Mouse (Mus musculus) limb, embryonic 15.5 days (tissue): Measurements from ENCODE around the gene Cdcp1. TPM values are rescaled to one million over a fixed set of nuclear protein-coding genes. Genes with fewer than 3 reads are reported as not detected.

ENCODE experiments used
- ATAC-seq: fragments of 200-750 bp; cut with Nextera tagmentation; 2 replicates; pipeline ENCODE4 v1.8.0; 2017; ENCODE audit warnings: low read depth, moderate TSS enrichment; ENCODE audit not compliant: insufficient number of reproducible peaks, low FRiP score, low TSS enrichment
- H3K27ac ChIP-seq: fragments of 300-500 bp; sonication (generic); 2 replicates; pipeline ENCODE4 v1.5.1; 2015; ENCODE audit warnings: moderate library complexity, mild to moderate bottlenecking, inconsistent platforms
- H3K27me3 ChIP-seq: fragments of 300-500 bp; sonication (generic); 2 replicates; pipeline ENCODE4 v1.6.1; 2015; ENCODE audit warnings: inconsistent platforms
- H3K36me3 ChIP-seq: fragments of 300-500 bp; sonication (generic); 2 replicates; pipeline ENCODE4 v1.6.1; 2015; ENCODE audit warnings: inconsistent platforms
- H3K4me1 ChIP-seq: fragments of 300-500 bp; sonication (generic); 2 replicates; pipeline ENCODE4 v1.6.1; 2015; ENCODE audit warnings: inconsistent platforms
- H3K4me2 ChIP-seq: fragments of 300-500 bp; sonication (generic); 2 replicates; pipeline ENCODE4 v1.6.1; 2015; ENCODE audit warnings: mild to moderate bottlenecking, inconsistent platforms
- H3K4me3 ChIP-seq: fragments of 300-500 bp; sonication (generic); 2 replicates; pipeline ENCODE4 v1.5.1; 2015; ENCODE audit warnings: mild to moderate bottlenecking, inconsistent platforms
- H3K9ac ChIP-seq: fragments of 300-500 bp; sonication (generic); 2 replicates; pipeline ENCODE4 v1.6.1; 2015; ENCODE audit warnings: inconsistent platforms
- H3K9me3 ChIP-seq: fragments of 300-500 bp; sonication (generic); 2 replicates; pipeline ENCODE4 v1.6.1; 2016; ENCODE audit warnings: inconsistent platforms
- WGBS: fragments of 180-500 bp; shearing (Covaris S2); methylation state at CpG from one replicate; pipeline ENCODE4 v1.1.7; 2015; 5-methylcytosine and 5-hydroxymethylcytosine counted together
- polyA plus RNA-seq: library from polyadenylated mRNA; unstranded; fragments of >200 nt; fragmentation: Nextera tagmentation; extraction: Ambion mirVana; gene quantifications from 2 replicates; pipeline ENCODE4 v1.2.1, GENCODE M21; 2015

Cdcp1 gene
- polyA plus RNA-seq, 1 experiment from 2014 or later = 9.7 TPM

DNA sequence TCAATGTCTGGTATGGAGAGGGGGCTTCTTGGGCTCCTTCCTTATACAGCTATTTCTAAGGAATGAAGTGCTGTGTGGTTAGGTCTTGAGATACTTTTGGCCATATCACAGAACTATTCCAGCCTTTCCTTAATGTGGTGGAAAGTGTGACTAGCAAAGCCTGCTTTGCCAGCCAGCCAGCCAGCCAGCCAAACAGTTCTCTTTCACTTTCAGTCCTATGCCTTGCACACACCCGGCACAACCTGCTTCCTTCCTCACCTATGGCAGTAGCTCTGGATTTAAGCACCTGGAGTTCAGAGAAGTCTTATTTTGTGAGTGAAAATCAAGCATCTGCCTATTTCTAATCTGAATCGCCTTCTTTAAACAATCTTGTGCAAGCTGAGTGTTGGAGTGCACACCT is 23.8 kb upstream of the Cdcp1 start:
- WGBS = 81% methylated on average over 2 of the region's 2 CpGs

DNA sequence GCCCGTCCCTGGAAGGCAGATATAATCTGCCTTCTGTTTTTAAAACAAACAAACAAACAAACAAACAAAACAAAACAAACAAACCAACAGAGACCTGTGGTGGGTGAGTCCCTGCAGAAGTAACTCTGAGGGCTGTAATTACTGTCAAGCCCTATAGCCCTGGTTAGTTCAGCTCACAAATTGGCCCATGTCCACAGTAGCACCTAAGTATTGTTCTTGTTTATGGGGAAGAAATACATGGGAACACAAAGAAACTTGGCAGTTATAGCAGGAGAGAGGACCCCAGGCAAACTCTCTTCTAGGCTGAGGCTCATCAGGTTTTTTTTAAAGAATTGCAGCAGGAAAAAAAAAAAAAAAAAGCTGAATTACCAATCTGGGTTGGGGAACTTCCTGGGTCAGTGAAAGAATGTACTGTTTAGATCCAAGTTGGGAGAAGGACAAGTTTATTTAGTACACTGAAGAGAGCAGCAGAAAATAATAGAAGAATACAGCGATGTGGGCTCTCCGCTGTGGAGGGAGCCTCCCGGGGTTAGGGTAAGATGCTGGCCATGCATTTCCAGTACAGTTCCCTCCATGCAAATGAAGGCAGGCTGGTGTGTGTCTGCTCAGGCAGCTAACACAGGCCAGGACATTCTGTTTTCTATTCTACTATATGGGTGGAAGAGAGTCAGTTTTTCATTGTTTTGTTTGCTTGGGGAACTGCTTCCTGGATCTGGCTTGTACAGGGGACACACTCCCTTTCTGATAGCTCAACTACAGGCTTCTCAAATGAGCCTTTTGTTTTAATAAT is 22.6 kb upstream of the Cdcp1 start:
- peak overlapping the region; percentile 69; the same call in 1 of the 2 replicates for H3K27ac ChIP-seq
- H3K4me1 ChIP-seq = peaks cover 12% of the 10 kb centered on the region
- no peaks in the 10 kb centered on the region for H3K9me3 ChIP-seq
- H3K27me3 ChIP-seq = no peaks in the 10 kb centered on the region
- no peak overlapping the region for H3K9ac ChIP-seq
- H3K4me2 ChIP-seq = no peak overlapping the region
- ATAC-seq = no peak
- no peak overlapping the region for H3K4me3 ChIP-seq
- 42% methylated on average over 4 of the region's 4 CpGs for WGBS
- no peaks in the 10 kb centered on the region for H3K36me3 ChIP-seq

More for the DNA sequence above, 23.8 kb upstream of the Cdcp1 start:
- Histone ChIP-seq H3K9ac (no peak overlapping the region), H3K27ac (no peak overlapping the region), H3K9me3 (no peaks in the 10 kb centered on the region), H3K4me2 (no peak overlapping the region), H3K4me1 (peaks cover 12% of the 10 kb centered on the region), H3K4me3 (no peak overlapping the region), H3K36me3 (no peaks in the 10 kb centered on the region), H3K27me3 (no peaks in the 10 kb centered on the region)
- ATAC-seq = no peak

DNA sequence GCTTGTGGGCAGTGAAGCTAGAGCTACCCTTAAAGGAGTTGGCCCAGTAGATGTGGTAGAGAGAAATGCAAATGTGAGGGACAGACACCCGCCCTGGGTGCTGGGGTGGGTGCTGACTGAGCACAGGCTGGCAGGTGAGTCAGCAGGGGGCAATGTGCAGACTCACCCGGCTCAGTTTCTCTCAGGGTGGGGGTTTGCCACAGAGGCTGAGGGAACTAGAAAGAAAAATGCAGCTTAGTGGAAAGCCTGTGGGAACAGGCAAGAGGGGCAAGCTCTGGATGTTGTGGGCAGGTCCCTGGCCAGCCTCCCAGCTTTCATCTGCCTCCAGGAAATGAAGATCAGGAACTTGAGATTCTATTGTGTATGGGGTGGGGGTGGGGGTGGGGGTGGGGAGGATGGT is 21.9 kb upstream of the Cdcp1 start:
- ATAC-seq = no peak
- H3K9ac ChIP-seq = no peak overlapping the region
- 0 out of 2 replicates have a peak overlapping the region, but pooled peaks have one; percentile 67 for H3K27ac ChIP-seq
- H3K27me3 ChIP-seq = no peaks in the 10 kb centered on the region
- no peaks in the 10 kb centered on the region for H3K9me3 ChIP-seq
- H3K36me3 ChIP-seq = no peaks in the 10 kb centered on the region
- H3K4me2 ChIP-seq = no peak overlapping the region
- no peak overlapping the region for H3K4me3 ChIP-seq
- WGBS = 33% methylated on average over 2 of the region's 2 CpGs
- peaks cover 12% of the 10 kb centered on the region for H3K4me1 ChIP-seq

DNA sequence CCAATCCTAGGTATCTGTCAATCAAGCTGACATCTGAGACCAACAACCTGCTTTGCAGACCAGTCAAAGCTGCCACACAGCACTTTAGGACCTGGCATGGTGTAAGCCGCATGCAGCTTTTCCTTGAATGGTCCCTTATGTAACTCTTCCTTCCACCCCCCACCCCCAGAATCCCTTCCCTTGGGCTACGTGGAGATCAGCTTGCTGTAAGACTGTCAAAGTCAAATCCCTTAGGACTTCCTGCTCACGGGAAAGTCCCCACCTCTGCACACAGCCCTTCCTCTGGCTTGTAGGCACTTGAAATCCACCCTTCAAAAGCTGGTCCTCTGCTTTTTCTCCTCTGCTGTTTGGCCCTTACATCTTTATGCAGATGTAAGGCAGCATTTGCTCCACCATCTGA is 19.8 kb upstream of the Cdcp1 start:
- H3K4me2 ChIP-seq = no peak overlapping the region
- no peaks in the 10 kb centered on the region for H3K27me3 ChIP-seq
- WGBS = 40% methylated on average over 3 of the region's 3 CpGs
- peaks cover 12% of the 10 kb centered on the region for H3K4me1 ChIP-seq
- no peak overlapping the region for H3K27ac ChIP-seq
- no peaks in the 10 kb centered on the region for H3K36me3 ChIP-seq
- no peak for ATAC-seq
- no peak overlapping the region for H3K4me3 ChIP-seq
- H3K9ac ChIP-seq = no peak overlapping the region
- no peaks in the 10 kb centered on the region for H3K9me3 ChIP-seq

DNA sequence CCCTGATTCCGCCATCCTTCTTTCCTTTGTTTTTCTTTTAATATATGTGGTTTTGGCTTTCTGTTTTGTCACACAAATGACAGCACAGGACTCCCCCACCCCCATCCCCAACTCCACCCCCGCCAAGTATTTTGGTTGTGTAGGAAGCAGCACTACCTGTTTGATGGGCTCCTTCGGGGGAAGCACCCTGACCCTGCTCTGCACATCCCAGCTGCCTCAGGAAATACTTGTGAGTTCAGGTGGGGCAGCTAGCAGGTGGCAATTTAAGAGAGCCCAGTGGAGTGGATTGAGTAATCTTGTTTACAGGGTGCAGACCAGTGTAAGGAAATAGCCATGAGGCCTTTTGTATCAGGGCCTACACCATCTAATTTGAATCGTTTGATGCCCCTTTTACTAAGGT is 14.0 kb upstream of the Cdcp1 start:
- Histone ChIP-seq H3K36me3 (no peaks in the 10 kb centered on the region), H3K9me3 (no peaks in the 10 kb centered on the region), H3K4me2 (no peak overlapping the region), H3K4me1 (no peaks in the 10 kb centered on the region), H3K27ac (no peak overlapping the region), H3K9ac (no peak overlapping the region), H3K4me3 (no peak overlapping the region), H3K27me3 (no peaks in the 10 kb centered on the region)
- no peak for ATAC-seq
- WGBS = 72% methylated on average over 4 of the region's 4 CpGs

DNA sequence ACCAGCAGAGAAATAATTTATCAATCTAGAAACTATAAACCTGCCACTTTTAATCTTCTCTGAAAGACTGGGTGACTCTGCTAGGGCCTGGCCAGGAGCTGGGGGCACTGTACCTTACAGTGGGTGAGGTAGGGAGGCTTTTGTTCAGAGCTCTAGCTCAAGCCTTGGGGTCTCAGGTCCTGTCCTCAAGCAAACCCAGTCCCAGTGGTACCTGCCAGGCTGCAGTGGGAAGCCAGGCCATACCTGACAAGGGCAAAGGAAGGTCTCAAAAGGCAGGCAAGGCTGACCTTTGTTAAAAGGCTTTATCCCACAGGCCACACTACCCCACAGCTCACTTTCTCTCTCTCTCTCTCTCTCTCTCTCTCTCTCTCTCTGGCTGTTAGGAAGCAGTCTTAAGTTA is 12.8 kb upstream of the Cdcp1 start:
- no peak overlapping the region for H3K4me3 ChIP-seq
- ATAC-seq = no peak
- H3K36me3 ChIP-seq = no peaks in the 10 kb centered on the region
- no peaks in the 10 kb centered on the region for H3K27me3 ChIP-seq
- no peaks in the 10 kb centered on the region for H3K9me3 ChIP-seq
- H3K9ac ChIP-seq = no peak overlapping the region
- no peak overlapping the region for H3K4me2 ChIP-seq
- no peak overlapping the region for H3K27ac ChIP-seq
- H3K4me1 ChIP-seq = no peaks in the 10 kb centered on the region

DNA sequence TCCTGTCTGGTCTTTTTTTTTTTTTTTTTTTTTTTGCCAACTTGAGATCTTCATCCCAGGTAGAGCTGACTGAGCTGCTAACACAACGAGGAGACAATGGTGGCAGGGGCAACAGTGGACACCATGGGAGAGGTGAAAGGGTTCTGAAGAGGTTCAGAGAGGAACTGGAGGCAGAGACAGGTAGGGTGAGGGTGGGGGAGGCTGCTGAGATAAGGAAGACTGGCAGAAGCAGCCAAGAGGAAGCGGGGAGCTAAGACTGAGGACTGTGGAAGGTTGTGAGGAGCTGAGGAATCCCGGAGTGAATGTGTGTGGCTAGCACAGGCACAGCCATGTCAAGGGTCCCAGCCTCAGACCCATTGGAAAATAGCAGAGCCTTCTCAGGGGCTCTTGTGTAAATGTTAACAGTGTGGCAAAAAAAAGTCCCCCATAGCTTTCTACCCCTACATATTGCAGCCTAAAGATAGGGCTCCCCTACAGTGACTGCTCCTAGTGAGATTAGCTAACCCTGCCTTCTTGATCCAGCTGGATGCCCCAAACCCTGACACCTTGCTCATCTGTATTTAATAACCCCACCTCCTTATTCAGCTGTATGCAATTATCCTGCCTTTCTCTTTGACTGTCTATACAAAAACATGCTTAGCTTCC is 11.4 kb upstream of the Cdcp1 start:
- no peak overlapping the region for H3K4me2 ChIP-seq
- no peaks in the 10 kb centered on the region for H3K36me3 ChIP-seq
- H3K4me3 ChIP-seq = no peak overlapping the region
- H3K4me1 ChIP-seq = no peaks in the 10 kb centered on the region
- H3K27me3 ChIP-seq = no peaks in the 10 kb centered on the region
- no peak overlapping the region for H3K27ac ChIP-seq
- H3K9me3 ChIP-seq = no peaks in the 10 kb centered on the region
- 83% methylated on average over 3 of the region's 3 CpGs for WGBS
- H3K9ac ChIP-seq = no peak overlapping the region
- no peak for ATAC-seq

DNA sequence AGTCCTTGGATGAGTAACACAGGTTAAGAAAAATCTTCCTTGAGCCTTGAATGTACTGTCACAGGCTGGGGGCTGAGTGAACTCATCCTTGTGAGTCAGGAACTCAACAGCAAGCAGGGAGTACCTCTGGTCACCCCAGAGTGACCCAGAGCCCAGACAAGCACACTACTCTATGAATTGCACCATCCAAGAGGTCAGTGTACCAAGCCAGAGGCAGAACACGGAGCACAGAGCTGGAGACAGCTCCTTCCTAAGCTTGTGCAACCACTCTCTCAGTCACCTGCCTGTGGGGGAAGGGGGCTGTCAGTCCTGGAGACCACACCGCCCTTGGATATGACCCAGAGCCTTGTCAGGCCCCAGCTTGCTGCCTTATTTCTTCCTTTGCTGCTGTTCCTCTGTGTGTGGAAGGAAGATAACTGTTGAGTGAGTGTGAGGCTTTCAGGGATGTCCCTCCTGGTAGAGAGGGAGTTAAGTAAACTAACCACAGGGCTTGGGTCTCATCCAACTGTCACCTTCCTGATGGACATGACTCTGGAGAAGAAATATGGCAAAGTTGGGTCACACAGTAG is 9.1 kb upstream of the Cdcp1 start:
- no peaks in the 10 kb centered on the region for H3K4me1 ChIP-seq
- 58% methylated on average over 2 of the region's 2 CpGs for WGBS

DNA sequence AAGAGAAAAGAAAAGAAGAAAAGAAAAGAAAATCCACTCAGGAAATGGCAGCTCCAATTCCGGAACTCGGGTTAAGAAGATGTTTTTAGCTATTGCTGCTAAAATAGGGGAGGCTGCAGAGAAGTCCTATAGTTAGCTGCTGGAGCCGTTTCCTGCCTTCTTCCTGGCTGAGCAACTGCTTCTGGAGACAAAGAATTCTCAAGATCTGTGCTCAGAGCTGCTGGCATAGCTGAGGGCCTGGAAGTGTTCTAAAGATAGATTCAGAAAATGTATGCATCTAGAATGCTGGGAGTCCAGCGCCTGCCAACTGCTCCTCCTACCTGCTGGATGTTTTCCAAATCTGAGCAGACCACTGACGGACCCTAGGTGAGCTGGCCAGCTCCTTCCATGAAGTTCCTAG is 4.0 kb upstream of the Cdcp1 start:
- Histone ChIP-seq H3K9ac (no peak overlapping the region), H3K4me1 (peaks cover 5% of the 10 kb centered on the region), H3K4me2 (no peak overlapping the region), H3K27me3 (peaks cover 16% of the 10 kb centered on the region), H3K4me3 (no peak overlapping the region), H3K27ac (no peak overlapping the region), H3K36me3 (no peaks in the 10 kb centered on the region), H3K9me3 (no peaks in the 10 kb centered on the region)
- 52% methylated on average over 5 of the region's 5 CpGs for WGBS
- no peak for ATAC-seq

More for the DNA sequence above, 9.1 kb upstream of the Cdcp1 start:
- Histone ChIP-seq H3K9me3 (no peaks in the 10 kb centered on the region), H3K27ac (no peak overlapping the region), H3K27me3 (no peaks in the 10 kb centered on the region), H3K9ac (no peak overlapping the region), H3K36me3 (no peaks in the 10 kb centered on the region), H3K4me3 (no peak overlapping the region), H3K4me2 (no peak overlapping the region)
- ATAC-seq = no peak

DNA sequence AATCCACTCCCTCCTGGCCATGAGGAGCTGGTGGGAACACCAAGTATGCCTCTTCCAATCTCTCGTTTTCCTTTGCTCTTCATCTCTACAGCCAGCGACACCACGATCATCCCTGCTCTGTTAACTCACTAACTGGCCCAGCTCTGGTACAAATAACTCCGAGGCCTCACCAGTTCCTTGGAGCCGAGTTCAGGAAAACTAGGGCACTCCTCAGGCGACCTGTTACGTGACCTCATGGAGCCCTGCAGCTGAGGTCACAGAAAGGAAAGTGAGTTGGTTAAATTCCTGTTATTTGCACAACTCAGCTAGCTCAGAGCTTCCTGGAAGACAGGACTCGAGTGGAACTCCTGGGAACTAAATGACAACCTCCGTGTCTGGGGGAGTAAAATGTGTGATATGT is 2.5 kb downstream of the Cdcp1 start:
- 66% methylated on average over 9 of the region's 9 CpGs for WGBS
- peaks cover 10% of the 10 kb centered on the region for H3K4me1 ChIP-seq
- H3K27me3 ChIP-seq = peaks cover 16% of the 10 kb centered on the region
- H3K4me3 ChIP-seq = no peak overlapping the region
- ATAC-seq = no peak
- no peak overlapping the region for H3K27ac ChIP-seq
- no peak overlapping the region for H3K4me2 ChIP-seq
- H3K36me3 ChIP-seq = no peaks in the 10 kb centered on the region
- no peak overlapping the region for H3K9ac ChIP-seq
- no peaks in the 10 kb centered on the region for H3K9me3 ChIP-seq

DNA sequence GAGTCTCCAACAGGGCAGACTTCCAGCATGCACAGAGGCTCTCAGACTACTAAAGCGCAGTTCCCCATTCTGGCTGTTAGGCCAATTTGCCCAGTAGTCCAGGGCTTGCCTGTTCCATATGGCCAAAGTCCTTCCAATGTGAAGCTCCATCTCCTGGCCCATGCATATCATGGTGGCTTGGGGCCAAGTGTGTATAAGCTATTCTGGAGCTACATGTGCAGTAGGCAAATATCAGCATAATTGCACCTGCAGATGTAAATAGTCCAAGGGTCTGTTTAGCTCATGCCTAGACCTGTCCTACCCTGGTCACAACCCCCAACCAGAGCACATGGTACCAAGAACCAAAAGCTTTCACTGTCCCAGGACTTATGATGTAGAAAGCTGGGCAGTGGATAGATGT is 7.9 kb downstream of the Cdcp1 start:
- H3K27me3 ChIP-seq = no peaks in the 10 kb centered on the region
- 85% methylated on average over 1 of the region's 1 CpGs for WGBS
- no peak overlapping the region for H3K4me3 ChIP-seq
- H3K4me1 ChIP-seq = no peaks in the 10 kb centered on the region
- no peaks in the 10 kb centered on the region for H3K9me3 ChIP-seq
- H3K27ac ChIP-seq = no peak overlapping the region
- ATAC-seq = no peak
- H3K9ac ChIP-seq = no peak overlapping the region
- H3K4me2 ChIP-seq = no peak overlapping the region
- H3K36me3 ChIP-seq = no peaks in the 10 kb centered on the region

DNA sequence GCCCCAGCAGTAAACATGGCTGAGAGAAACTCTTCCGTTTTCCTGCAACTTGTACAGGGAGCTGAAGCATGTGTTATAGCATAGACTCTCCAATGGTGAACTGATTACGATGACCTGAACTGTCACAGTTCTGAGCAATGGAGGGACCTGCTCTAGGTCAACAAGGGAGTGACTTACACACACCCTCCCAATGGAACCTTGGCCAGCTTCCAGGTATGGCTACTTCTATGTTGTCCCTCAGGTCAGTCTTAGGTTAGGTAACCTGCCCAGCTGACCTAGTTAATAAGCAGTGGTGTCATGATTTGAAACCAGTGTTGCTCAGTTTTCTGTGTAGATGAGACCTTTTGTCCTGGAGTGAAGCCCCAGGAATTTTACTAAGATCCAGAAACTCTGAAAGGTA is 8.9 kb downstream of the Cdcp1 start:
- 77% methylated on average over 2 of the region's 2 CpGs for WGBS
- H3K36me3 ChIP-seq = no peaks in the 10 kb centered on the region
- H3K27me3 ChIP-seq = no peaks in the 10 kb centered on the region
- H3K4me3 ChIP-seq = no peak overlapping the region
- no peak for ATAC-seq
- H3K9me3 ChIP-seq = no peaks in the 10 kb centered on the region
- H3K27ac ChIP-seq = no peak overlapping the region
- H3K9ac ChIP-seq = no peak overlapping the region
- H3K4me2 ChIP-seq = no peak overlapping the region
- no peaks in the 10 kb centered on the region for H3K4me1 ChIP-seq
